Mouse (Mus musculus) R1 (cell line): ENCODE data around the gene Map3k7cl.

Experiments used
- DNase-seq: peaks from one replicate; pipeline ENCODE4 v3.0.0-alpha.2; 2018; ENCODE audit warnings: low read depth, low spot score

Gene Map3k7cl

DNA sequence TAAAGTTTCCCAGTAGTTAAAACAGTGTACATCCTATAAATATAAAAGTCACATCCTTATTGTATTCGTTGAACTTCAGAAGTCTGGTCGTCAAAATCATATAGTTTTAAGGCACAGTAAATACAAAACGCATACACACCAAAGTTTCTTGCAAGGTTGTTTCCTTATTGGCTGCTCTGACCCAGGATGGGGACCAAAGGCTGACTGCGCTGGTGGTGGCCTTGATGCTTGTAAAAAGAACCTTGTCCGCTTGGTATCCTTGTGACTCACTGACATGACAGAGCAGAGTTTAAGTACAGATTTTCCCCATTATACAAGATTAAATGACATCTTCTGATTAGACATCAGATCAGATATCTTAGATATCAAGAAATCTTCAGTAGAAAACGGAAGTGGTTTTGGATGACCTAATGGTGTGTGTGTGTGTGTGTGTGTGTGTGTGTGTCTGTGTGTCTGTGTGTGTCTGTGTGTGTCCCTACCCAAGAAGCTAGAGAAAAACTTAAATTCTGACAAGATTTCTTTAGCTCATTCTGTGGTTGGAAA, 82.2 kb downstream of the Map3k7cl start:
- DNase-seq: no peak

- no peak for DNase-seq
Measured at GRCm38 (mm10) chr16:87635841-87636240, 82.7 kb downstream of the Map3k7cl start.

- DNase-seq: no peak
Measured at GRCm38 (mm10) chr16:87638098-87638497, 85.0 kb downstream of the Map3k7cl start.

DNA sequence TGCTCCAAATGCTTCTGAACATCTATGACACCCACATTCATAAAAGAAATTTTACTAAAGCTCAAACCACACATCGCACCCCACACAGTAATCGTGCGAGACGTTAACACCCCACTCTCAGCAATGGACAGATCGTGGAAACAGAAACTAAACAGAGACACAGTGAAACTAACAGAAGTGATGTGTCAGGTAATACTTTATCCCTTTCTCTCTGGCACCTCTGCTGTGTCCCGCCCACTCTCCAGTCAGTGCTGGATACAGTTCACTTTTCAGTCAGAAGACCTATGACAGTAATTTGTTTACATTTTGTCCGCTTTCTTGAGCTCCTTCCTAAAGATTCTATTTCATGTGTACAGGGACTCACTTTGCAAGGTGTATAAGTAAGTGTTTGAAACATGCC, 89.1 kb downstream of the Map3k7cl start:
- DNase-seq: no peak

GRCm38 (mm10) chr16:87644111-87644770, 91.1 kb downstream of the Map3k7cl start:
- no peak for DNase-seq
